Mouse (Mus musculus) midbrain, embryonic 16.5 days (tissue): ENCODE data around the gene Dcst2. TPM values are rescaled to one million over a fixed set of nuclear protein-coding genes. Genes with fewer than 3 reads are reported as not detected.

Source experiments
- ATAC-seq: fragments of 200-750 bp; cut with Nextera tagmentation; 2 replicates; pipeline ENCODE4 v1.8.0; 2017; ENCODE audit warnings: moderate TSS enrichment
- H3K27ac ChIP-seq: fragments of 300-500 bp; sonication (generic); 2 replicates; pipeline ENCODE4 v1.5.1; 2014; ENCODE audit warnings: mild to moderate bottlenecking, low read length, mixed read lengths
- H3K27me3 ChIP-seq: fragments of 300-500 bp; sonication (generic); 2 replicates; pipeline ENCODE4 v1.6.1; 2014; ENCODE audit warnings: low read depth, low read length, mixed read lengths; ENCODE audit not compliant: control insufficient read depth, insufficient read depth
- H3K36me3 ChIP-seq: fragments of 300-500 bp; sonication (generic); 2 replicates; pipeline ENCODE4 v1.6.1; 2014; ENCODE audit warnings: mild to moderate bottlenecking, low read length, moderate library complexity, mixed read lengths; ENCODE audit not compliant: control insufficient read depth, insufficient read depth
- H3K4me1 ChIP-seq: fragments of 300-500 bp; sonication (generic); 2 replicates; pipeline ENCODE4 v1.6.1; 2014; ENCODE audit warnings: mild to moderate bottlenecking, low read length, mixed read lengths; ENCODE audit not compliant: control insufficient read depth, insufficient read depth
- H3K4me2 ChIP-seq: fragments of 300-500 bp; sonication (generic); 2 replicates; pipeline ENCODE4 v1.6.1; 2014; ENCODE audit warnings: mild to moderate bottlenecking, low read length, mixed read lengths
- H3K4me3 ChIP-seq: fragments of 300-500 bp; sonication (generic); 2 replicates; pipeline ENCODE4 v1.5.1; 2014; ENCODE audit warnings: low read depth, mild to moderate bottlenecking, low read length, moderate library complexity, mixed read lengths
- H3K9ac ChIP-seq: fragments of 300-500 bp; sonication (generic); 2 replicates; pipeline ENCODE4 v1.6.1; 2014; ENCODE audit warnings: low read depth, low read length, mixed read lengths
- H3K9me3 ChIP-seq: fragments of 300-500 bp; sonication (generic); replicated peaks from 2 replicates; pipeline ENCODE4 v1.6.1; 2014; ENCODE audit warnings: mild to moderate bottlenecking, low read length, mixed read lengths; ENCODE audit not compliant: control insufficient read depth, poor library complexity, severe bottlenecking
- whole genome bisulfite sequencing: fragments of 180-500 bp; shearing (Covaris S2); extraction: QIAGEN DNeasy Blood & Tissue Kit; methylation state at CpG from one replicate; pipeline ENCODE4 v1.1.7; 2014; 5-methylcytosine and 5-hydroxymethylcytosine counted together
- polyA plus RNA-seq: library from polyadenylated mRNA; unstranded; fragments of >200 nt; fragmentation: Nextera tagmentation; extraction: Ambion mirVana; gene quantifications from 2 replicates; pipeline ENCODE4 v1.2.1, GENCODE M21; 2015

The Dcst2 gene
- polyA plus RNA-seq, 1 experiment from 2014 or later: 0.25 TPM

DNA sequence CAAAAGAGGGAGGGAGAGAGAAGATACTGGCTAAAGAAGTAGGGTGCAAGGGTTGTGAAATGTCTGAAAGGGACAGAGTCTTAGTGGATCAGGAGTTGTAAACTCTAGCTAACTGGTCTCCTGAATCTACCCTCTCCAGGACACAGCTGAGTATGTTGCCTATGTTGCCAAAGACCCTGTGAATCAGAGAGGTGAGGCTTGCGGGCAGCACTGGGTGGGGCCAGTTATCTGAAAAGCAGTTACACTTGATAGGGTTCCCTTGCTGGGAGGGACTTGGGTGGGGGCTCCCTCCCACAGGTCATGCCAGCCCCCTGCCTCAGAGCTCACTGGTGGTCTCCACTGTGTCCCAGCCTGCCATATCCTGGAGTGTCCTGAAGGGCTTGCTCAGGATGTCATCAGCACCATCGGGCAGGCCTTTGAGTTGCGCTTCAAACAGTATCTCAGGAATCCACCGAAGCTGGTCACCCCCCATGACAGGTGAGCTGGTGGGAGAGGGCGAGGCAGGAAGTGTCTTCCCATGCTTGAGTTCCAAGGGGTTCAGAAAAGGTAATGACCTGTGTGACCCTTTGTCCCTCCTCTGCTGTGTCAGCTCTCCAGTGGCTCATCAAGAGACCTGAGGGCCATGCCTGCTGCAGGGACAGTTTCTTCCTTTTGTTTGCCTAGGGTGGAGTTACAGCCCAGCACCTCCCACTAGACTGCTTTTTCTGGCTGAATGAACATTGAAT is 62.8 kb downstream of the Dcst2 start:
- H3K4me1 ChIP-seq: peaks cover 8% of the 10 kb centered on the region
- WGBS: 91% methylated on average over 5 of the region's 5 CpGs

GRCm38 (mm10) chr3:89425141-89425525 is 63.4 kb downstream of the Dcst2 start:
- ATAC-seq: no peak
- Histone ChIP-seq H3K27me3 (no peaks in the 10 kb centered on the region), H3K4me3 (no peak overlapping the region), H3K4me2 (no peak overlapping the region), H3K4me1 (peaks cover 3% of the 10 kb centered on the region; the same call in 1 of the 2 replicates), H3K9ac (no peak overlapping the region), H3K36me3 (no peaks in the 10 kb centered on the region), H3K9me3 (no peaks in the 10 kb centered on the region), H3K27ac (no peak overlapping the region)
- WGBS: 91% methylated on average over 5 of the region's 5 CpGs

More for the DNA sequence above, 62.8 kb downstream of the Dcst2 start:
- Histone ChIP-seq H3K27ac (no peak overlapping the region), H3K9me3 (no peaks in the 10 kb centered on the region), H3K4me2 (no peak overlapping the region), H3K36me3 (no peaks in the 10 kb centered on the region), H3K9ac (no peak overlapping the region), H3K4me3 (no peak overlapping the region), H3K27me3 (no peaks in the 10 kb centered on the region)
- ATAC-seq: no peak

- Histone ChIP-seq H3K4me1 (peaks cover 5% of the 10 kb centered on the region), H3K27ac (no peak overlapping the region), H3K4me3 (no peak overlapping the region), H3K27me3 (no peaks in the 10 kb centered on the region), H3K4me2 (no peak overlapping the region), H3K9me3 (no peaks in the 10 kb centered on the region), H3K36me3 (no peaks in the 10 kb centered on the region), H3K9ac (no peak overlapping the region)
- WGBS: 77% methylated on average over 4 of the region's 4 CpGs
- no peak for ATAC-seq
Measured at GRCm38 (mm10) chr3:89425876-89426275, 64.1 kb downstream of the Dcst2 start.

Other genes with a start within 250 kb of the Dcst2 start
- gene Pklr, start 225.8 kb upstream of the Dcst2 start, polyA plus RNA-seq: 0.30 TPM in 1 of 2 replicates, not detected in the other
- gene Hcn3, start 201.8 kb upstream of the Dcst2 start, polyA plus RNA-seq: 59.1 and 65.9 TPM in 2 replicates
- 15.9 and 19.7 TPM in 2 replicates for gene Clk2, start 197.2 kb upstream of the Dcst2 start, polyA plus RNA-seq
- 145 and 152 TPM in 2 replicates for gene Scamp3, start 184.5 kb upstream of the Dcst2 start, polyA plus RNA-seq
- gene Fam189b, start 178.8 kb upstream of the Dcst2 start, polyA plus RNA-seq: 31.8 and 33.6 TPM in 2 replicates
- gene Gba, start 159.0 kb upstream of the Dcst2 start, polyA plus RNA-seq: 46.4 and 49.0 TPM in 2 replicates
- gene Thbs3, start 146.8 kb upstream of the Dcst2 start, polyA plus RNA-seq: 52.2 and 53.6 TPM in 2 replicates
- gene Mtx1, start 134.9 kb upstream of the Dcst2 start, polyA plus RNA-seq: 145 and 150 TPM in 2 replicates
- 0.57 and 1.5 TPM in 2 replicates for gene Muc1, start 132.9 kb upstream of the Dcst2 start, polyA plus RNA-seq
- 195 TPM in 2 replicates for gene Krtcap2, start 116.0 kb upstream of the Dcst2 start, polyA plus RNA-seq
- 90.3 and 91.2 TPM in 2 replicates for gene Trim46, start 115.7 kb upstream of the Dcst2 start, polyA plus RNA-seq
- 60.4 and 64.5 TPM in 2 replicates for gene Dpm3, start 102.6 kb upstream of the Dcst2 start, polyA plus RNA-seq
- 40.2 and 41.3 TPM in 2 replicates for gene Slc50a1, start 91.4 kb upstream of the Dcst2 start, polyA plus RNA-seq
- 6.8 and 7.4 TPM in 2 replicates for gene Efna1, start 80.8 kb upstream of the Dcst2 start, polyA plus RNA-seq
- 40.5 and 59.0 TPM in 2 replicates for gene Efna3, start 39.0 kb upstream of the Dcst2 start, polyA plus RNA-seq
- 3.7 and 4.2 TPM in 2 replicates for gene Efna4, start 23.9 kb upstream of the Dcst2 start, polyA plus RNA-seq
- 60.6 and 78.2 TPM in 2 replicates for gene Adam15, start 12.0 kb upstream of the Dcst2 start, polyA plus RNA-seq
- 0.96 and 0.98 TPM in 2 replicates for gene Dcst1, start 3.3 kb downstream of the Dcst2 start, polyA plus RNA-seq
- gene Zbtb7b, start 32.8 kb downstream of the Dcst2 start, polyA plus RNA-seq: 0.49 and 0.61 TPM in 2 replicates
- 1.4 TPM in 1 of 2 replicates, not detected in the other for gene Lenep, start 40.8 kb downstream of the Dcst2 start, polyA plus RNA-seq
- gene Flad1, start 49.9 kb downstream of the Dcst2 start, polyA plus RNA-seq: 35.4 and 39.1 TPM in 2 replicates
- gene Cks1b, start 56.4 kb downstream of the Dcst2 start, polyA plus RNA-seq: 77.1 and 86.2 TPM in 2 replicates
- 13.2 and 14.9 TPM in 2 replicates for gene Shc1, start 56.5 kb downstream of the Dcst2 start, polyA plus RNA-seq
- 47.6 and 48.7 TPM in 2 replicates for gene Pygo2, start 68.2 kb downstream of the Dcst2 start, polyA plus RNA-seq
- 14.4 and 18.5 TPM in 2 replicates for gene Pbxip1, start 74.7 kb downstream of the Dcst2 start, polyA plus RNA-seq
- gene Pmvk, start 92.6 kb downstream of the Dcst2 start, polyA plus RNA-seq: 129 and 142 TPM in 2 replicates
- gene Kcnn3, start 158.2 kb downstream of the Dcst2 start, polyA plus RNA-seq: 9.2 and 10.0 TPM in 2 replicates